Mouse (Mus musculus) T-helper 1 cell (primary cell): ENCODE measurements around the gene Gm16181.

Experiments used
- in situ Hi-C: fragments of 300-600 bp; cut with MboI, MseI; formaldehyde crosslinking; loops from one replicate; pipeline ENCODE4 v1.15.1; 2025; ENCODE audit warnings: high pct_unique_total_duplicates

Gene Gm16181

DNA sequence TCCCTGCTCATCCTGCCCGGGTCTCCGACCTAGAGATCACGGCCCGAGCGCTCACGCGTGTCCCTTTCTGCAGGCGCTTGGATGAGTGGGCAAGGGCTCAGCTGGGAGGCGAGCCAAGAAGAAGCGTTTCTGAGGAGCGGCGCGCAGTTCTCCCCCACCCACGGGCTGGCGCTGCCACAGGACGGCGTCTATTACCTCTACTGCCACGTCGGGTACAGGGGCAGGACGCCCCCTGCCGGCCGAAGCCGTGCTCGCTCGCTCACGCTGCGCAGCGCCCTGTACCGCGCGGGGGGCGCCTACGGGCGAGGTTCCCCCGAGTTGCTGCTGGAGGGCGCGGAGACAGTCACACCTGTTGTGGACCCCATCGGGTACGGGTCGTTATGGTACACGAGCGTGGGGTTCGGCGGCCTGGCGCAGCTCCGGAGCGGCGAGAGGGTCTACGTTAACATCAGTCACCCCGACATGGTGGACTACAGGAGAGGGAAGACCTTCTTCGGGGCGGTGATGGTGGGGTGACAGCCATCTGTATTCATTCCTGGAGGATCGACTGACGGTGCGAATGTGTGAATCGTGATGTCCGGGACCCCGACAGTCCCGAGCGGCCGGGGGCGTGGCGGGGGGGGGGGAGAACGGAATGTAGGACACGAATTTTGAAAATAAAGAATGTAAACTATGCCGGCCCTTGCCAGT, 24.9 kb upstream of the Gm16181 start:
- in situ Hi-C loops = no loop called here

DNA sequence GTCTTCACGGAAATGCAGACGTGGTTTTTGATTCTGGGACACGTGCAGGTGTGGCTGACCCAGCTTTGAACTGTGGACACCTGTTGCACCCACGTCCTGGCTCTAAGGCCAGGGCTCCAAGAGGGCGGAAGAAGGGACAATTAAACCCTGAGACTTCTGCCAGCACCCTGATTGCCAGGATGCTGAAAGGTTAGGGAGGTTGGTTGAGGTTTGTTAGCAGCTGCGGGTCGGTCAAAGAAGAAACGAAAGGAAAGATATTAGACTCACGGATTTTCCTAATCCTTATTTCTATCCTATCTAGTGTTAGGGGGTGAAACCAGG, 24.4 kb upstream of the Gm16181 start:
- in situ Hi-C loops = no loop called here

DNA sequence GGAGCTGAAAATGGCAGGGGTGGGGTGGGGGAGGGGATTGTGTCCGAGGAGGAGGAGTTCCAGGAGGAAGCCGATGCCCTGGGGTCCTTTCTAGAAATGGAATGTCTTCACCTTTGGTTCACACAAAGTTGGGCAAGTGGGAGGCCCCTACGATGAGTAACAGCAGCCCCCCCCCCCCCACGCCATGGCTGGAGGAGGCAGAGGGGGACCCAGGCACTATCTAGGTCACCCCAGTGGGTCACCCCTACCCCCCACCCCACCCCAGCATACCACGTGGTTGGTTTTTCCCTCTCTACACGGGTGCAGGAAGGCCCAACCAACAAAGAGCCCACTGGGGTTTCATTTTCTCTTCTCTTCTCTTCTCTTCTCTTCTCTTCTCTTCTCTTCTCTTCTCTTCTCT, 23.5 kb upstream of the Gm16181 start:
- in situ Hi-C loops = no loop called here

DNA sequence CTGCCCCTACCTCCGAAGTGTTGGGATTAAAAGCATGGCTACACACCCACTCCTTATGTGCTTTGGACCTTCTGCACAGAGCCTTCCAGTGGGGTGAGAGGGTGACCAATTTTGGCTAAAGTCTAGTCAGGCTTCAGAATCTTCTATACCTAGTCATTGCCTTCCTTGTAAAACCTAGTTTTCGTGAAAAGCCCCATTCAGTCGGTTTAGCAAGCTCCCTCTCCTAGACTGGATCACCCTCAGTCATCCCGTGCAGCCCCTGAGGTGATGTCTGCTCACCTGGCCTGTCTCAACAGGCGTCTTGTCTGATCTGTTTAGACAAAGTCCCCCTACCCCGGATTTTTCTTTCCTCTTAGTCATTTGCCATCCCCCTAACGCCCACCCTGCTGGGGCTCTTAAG, 22.6 kb upstream of the Gm16181 start:
- in situ Hi-C loops = no loop called here

DNA sequence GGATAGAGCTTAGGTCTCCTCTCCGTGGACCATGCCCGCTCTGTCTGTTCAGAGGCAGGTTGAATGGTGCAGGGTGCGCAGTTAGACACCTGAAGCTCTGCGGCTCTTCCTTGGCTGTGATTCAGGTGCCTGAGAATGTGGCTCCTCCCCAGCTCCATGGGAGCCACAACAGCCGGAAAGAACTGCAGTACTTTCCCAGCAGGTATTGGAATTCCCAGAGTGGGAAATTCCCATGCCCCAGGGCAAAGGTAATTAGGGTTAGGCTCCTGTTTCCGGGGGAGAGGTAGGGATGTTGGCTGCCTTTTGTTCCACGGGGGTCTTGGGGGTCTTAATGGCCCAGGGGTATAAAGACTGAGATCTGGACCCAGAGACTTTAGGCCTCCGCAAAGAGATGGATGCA, 21.7 kb upstream of the Gm16181 start:
- in situ Hi-C loops = no loop called here

DNA sequence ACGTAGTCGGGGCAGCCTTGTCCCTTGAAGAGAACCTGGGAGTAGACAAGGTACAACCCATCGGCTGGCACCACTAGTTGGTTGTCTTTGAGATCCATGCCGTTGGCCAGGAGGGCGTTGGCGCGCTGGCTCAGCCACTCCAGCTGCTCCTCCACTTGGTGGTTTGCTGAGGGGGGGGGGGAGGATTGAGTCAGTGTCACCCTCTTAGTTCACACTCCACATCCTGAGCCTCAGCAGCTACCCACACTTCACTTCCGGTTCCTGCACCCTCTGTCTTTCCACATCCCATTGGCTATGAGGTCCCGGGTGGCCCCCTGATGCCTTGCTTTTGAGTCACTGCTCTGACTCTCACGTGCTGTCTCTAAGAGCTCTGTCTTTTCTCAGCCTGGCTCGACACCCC, 20.2 kb upstream of the Gm16181 start:
- in situ Hi-C loops = no loop called here

DNA sequence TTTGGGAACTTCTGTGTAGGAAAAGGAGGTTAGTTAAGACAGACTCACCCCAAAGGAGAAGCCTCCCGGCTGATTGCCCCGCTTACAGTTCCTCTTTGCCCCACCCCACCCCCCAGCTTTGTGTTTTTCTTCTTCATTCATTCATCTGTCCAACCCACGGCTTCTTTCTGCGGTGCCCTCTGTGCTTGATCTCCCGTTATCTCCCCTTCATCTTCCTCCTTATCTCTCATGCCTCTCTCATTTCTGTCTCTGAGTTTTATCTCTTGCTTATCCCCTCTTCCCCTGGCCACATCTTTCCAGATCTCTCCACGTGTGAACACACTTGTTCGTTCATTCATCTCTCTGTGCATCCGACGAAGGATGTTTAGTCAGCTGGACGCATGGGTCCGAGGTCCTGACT, 19.5 kb upstream of the Gm16181 start:
- in situ Hi-C loops = no loop called here

DNA sequence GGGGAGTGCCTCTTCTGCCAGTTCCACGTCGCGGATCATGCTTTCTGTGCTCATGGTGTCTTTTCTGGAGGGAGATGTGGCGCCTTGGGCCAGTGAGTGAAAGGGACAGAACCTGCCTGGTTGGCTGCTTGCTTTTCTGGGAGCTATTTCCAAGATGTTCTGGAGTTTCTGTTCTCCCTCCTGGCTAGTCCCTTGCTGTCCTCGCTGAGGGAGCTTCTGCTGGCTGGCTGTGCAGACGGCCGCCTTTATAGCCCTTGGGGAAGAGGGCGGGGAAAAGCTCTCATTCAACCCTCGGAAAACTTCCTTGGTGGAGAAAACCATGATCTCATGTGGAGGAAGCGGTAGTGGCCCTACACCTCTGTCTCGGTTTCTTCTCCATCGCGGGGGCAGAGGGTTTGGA, 18.8 kb upstream of the Gm16181 start, which contains the start of gene Tnf:
Gene Tnf (minus strand): TSS at position 221 of the 400 bp plus-strand sequence.
- in situ Hi-C loops = no loop called here

DNA sequence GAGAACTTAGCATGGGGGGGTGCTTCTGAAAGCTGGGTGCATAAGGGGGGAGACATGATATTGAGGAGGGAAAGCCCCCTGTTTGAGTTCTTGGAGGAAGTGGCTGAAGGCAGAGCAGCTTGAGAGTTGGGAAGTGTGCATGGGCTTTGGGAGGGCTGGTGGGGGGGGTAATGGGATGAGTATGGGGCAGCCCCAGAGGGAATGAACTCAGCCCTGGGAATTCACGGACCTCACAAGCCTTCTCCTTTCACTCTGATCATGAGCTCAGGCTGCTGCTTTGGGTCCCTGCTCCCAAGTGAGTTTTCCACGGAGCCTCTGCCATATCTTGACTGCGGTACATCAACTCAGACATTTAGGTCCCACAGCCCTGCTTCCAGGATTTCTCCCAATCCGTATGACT, 18.2 kb upstream of the Gm16181 start:
- in situ Hi-C loops = no loop called here

DNA sequence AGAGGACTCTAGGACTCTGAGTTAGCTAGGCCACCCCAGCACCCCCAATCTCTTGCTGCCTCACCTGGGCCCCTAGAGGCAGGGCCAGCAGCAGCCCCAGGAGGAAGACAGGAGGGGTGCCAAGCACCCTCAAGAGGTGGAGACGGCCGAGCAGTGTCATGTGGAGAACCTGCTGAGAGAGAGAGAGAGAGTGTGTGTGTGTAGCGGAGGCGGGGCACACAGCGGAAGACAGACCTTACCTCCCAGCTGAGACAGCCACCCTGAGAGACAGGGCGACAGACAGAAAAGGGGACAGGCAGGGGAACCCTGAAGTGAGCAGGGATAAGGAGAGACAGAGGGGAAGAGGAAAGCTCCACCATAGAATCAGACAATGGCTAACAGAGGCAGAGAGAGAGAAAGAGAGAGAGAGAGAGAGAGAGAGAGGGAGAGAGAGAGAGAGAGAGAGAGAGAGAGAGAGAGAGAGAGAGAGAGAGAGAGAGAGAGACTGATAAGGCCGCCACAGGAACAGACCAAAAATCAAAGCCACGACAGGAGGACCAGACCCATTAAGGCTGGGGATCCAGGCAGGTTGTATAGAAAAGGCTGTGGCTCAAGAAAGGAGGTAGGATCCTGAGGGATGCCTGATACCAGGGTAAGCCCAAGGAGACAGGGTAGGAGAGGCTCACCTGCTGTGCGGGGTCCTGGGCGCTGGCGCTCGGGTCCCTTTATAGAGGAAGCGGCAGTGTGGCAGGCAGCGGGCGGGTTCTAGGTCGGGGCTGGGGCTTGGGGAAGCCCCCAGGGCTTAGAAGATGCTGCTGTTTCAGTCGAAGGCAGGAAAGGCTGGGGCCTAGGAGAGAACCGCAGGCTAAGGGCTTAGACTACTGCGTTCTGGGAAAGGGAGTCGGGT, 15.9 kb upstream of the Gm16181 start, which contains the start of gene Lta:
Gene Lta (minus strand): TSS at position 858 of the 886 bp plus-strand sequence.
- in situ Hi-C loops = no loop called here

DNA sequence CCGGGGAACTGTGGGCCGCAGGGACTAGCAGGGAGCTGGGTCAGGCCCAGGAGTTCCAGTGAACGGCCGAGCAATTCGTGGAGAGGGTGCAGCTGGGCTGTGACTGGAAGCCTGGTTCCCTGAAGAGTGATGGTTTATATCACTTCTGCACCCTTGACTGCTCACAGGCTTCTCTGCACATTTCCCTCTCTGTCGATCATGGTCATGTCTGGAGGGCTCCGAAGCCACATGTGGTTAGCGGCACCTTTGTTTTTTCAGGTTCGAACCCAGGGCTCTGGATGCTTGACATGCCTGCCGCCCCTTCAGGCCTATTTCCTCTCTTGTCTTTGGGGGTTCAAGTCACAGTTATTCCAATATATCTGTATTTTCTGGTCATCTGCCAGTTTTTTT, 15.3 kb upstream of the Gm16181 start:
- in situ Hi-C loops = no loop called here

DNA sequence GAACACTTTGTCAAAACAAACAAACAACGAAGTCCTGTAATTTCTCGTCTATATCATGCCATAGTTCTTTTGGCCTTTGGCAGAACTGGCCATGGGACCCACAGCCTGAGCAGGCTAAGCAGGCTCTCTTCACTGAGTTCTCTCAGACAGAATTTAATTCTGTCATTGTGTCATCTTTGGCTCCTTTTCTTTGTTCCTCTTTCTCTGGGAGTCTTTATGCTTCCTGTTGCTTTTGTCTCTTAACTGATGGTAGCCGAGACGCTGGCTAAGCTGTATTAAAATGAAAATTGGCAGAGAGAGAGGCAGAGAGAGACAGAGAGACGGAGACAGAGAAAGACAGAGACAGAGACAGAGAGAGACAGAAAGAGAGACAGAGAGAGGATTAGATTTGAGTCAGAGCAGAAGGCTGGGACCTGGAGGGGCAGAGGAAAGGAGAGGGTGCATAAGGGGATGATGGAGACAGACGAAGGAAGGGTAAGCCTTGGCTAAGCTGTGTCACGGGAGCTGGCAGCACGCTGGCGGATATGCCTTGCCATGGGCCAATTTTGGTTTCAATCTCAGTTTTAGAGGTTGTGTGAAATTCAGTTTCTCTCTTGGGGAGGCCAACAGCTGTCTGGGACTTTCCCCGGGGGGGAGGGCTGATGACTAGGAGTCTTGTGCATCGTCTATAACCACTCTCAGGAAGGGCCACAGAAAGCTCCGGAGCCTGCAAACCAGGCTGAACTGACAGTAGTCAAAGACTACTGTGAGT, 10.7 kb upstream of the Gm16181 start:
- in situ Hi-C loops = no loop called here

DNA sequence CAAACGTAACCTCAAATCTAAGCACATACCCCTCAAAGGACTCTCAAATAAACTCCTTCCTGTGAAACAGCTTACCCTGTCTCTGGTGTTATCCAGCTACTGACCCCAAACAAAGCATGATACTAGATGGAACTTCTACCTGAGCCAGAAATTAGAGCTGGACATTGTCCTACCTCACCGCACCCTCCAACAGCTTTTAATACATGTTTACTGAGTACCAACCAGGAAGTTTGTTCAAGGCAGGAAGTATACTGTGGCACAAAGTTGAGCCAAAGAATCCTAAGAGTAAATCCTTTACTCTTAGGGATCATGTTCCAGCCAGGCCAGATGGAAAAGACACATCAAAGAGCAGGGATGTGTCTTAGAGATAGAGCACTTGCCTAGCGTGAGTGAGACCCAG, 10.0 kb upstream of the Gm16181 start:
- in situ Hi-C loops = no loop called here

DNA sequence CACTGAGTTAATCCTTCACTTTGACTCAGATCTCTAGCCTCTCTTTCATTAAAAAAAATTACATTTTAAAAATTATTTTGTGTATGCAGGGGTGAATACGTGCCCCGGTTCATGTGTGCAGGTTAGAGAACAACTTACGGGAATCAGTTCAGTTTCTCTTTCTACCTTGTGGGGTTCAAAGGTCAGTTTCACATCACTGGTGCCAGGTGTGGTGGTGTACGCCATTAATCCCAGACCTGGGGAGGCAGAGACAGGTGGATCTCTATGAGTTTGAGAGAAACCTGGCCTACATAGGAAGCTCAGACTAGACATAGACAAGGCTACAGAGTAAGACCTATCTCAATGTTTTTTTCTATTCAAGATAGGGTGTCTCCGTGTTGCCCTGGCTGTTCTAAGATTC, 7.6 kb upstream of the Gm16181 start:
- in situ Hi-C loops = no loop called here

DNA sequence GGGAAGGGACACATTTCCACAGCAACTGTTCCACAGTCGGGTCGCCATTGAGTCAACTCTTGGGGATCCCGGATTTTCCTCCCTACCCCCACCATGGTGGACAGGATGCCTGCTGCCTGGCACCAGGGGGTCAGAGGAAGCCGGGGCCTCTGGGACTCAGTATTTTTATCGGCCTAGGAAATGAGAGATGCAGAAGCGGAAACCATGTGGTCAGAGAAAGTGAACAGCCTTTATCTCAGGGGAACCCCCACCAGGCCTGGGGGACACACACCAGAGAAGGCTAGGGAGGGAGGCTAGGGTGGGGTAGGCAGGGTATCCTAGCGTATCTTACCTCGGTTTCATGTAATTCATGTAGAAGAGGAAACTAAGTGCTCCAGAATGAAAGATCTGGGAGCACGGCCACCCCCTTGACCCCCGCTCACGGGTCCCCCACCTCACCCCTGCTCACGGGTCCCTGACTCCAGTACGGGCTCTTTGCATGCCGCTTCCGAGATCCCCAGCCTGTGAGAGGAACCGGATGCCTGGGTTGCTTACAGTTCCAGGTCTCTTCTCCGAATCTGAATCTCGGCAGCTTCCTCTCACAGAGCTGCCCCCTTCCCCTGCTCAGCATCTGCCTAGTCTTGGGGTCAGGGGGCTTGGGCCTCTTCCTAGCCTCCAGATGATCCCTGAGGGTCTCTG, 2.0 kb upstream of the Gm16181 start:
- in situ Hi-C loops = no loop called here

DNA sequence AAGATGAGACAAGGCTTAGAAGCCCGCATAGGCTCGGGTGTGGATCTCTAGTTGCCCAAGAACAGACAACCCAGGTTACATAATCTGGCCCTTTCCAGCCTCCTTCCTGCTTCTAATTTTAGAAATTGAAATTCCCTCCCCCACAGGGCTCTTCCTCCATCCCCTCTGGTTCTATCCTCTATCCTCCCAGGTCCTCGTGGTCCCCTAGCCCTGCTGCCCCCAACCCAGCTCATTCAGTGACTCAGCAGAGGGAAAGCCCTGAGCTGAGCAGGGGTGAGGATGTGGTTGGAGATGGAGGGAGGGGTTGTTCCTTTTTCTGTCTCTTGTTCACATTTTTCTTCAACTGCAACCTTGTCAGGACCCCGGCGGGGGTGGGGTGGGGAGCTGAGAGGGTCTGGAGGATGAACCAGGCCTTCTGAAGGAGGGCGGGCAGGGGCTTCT, 1.0 kb upstream of the Gm16181 start:
- in situ Hi-C loops = no loop called here

DNA sequence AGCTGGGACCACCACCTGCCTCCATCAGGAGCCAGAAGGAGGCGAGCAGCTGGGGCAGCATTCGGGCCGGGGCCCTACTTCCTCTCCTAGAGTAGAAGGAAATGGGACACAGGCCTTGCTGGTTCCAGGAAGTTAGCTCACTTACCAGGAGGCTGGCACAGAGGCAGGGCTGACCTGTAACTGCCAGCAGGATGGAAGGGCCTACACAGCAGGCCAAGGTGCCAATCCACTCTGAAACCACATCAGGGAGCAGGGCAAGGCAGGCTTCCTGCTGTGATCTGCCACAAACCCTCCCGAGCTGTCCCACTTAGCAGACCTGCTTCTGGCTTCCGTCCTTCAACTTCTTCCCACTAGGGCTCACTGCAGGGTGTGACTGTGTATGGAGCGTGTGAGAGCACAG, 1.7 kb downstream of the Gm16181 start:
- in situ Hi-C loops = no loop called here

DNA sequence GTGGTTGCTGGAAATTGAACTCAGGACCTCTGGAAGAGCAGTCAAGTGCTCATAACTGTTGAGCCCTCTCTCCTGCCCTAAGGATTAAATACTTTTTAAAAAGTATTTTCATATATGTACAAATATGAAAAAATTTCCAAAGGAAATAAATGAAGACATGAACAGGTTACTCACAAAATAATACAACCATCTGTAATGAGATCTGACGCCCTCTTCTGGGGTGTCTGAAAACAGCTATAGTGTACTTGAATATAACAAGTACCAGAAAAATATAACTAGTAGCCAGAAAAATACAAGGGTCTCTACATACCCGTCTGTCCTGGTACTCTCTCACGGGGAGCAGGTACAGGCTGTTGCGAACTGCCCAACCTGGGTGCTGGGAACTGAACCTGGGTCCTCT, 4.0 kb downstream of the Gm16181 start:
- in situ Hi-C loops = no loop called here

DNA sequence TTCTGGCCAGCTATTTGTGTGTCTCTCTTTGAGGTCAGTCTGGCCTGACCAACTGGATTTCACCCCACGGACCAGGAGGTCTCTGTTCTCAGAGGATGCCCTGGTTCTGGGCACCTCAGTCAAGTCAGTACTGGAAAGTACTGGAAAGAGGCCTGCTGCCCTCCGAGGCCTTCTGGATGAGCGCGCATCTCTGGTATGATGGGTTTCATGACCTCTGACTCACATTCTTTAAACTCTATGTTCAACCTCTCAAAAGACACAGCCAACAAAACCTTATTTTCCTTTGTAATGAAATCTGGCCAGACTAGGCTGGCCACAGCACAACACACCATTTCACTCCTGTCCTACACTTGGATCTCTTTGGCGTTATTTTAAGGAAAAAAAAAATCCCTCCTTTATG, 4.8 kb downstream of the Gm16181 start:
- in situ Hi-C loops = no loop called here

DNA sequence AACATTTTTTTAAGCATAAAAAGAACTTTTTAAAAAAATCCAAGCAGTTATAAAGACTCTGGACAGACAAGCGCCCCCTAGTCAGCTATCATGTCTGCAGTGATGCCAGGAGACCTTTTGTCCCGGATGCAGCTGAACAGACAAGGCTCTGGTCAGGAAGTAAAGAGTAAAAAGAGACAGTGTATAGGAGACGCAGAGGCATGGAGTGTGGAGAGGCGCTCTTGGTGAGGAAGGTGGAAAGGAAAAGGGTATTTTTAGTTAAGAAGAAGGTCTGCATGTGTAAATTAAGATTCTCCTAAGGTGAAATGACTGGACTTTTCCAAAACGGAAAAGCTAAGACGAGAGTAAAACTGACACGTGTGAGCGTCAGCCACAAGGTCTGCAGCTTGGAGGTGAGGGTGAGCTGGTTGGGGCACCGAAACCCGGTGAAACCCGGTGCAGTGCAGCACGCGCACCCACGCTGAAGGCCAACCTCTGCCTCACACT, 6.0 kb downstream of the Gm16181 start:
- in situ Hi-C loops = no loop called here

DNA sequence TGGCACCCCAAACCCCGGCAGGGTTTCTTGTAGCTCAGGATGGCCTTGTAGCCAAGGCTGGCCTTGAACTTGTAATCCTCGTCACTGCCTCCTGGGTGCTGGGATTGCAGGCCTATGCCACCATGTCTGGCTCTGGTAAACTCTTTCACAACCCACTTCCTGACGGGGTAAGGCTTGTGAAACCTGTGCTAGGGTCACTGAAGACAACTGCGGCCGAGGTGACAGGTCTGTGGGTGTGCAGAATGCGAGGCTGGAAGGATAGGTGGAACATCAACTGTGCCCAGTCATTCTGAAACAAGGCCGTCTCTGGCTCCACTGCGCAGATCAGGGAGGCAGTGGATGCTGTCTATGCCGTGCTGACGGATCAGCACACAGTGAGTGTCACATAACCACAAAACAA, 10.4 kb downstream of the Gm16181 start:
- in situ Hi-C loops = loop anchor here (5.0 kb wide), 1 partner anchor 59 kb away; no protein-coding TSS in a partner anchor

DNA sequence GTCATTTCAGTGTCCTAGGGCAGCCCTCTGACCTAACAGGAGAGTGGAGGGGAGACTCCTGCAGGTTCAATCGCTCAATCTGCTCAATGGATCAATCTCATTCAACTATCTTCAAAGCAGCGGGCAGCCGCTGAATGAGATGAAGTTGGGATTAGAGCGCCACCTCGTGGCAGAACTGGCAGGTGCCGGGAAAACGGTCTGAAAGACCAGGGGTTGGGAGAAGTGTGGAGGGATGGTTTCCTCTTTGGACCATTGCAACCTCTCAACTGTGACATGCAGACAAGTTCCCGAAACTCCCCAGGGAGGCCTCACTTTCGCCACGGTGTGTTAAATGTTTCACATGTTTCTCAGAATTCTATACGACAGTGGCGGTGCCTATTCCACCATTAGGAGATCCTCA, 11.4 kb downstream of the Gm16181 start:
- in situ Hi-C loops = loop anchor here (5.0 kb wide), 1 partner anchor 60 kb away; no protein-coding TSS in a partner anchor
